Mouse (Mus musculus): ENCODE results near the gene Plekhg6. TPM values are rescaled to one million over a fixed set of nuclear protein-coding genes. Genes with fewer than 3 reads are reported as not detected.
A peak's percentile ranks its signal among the peaks of the same experiment; 100 is the strongest.

The Plekhg6 gene
- polyA plus RNA-seq, 1 experiment from 2014 or later: 0.49 TPM

- Histone ChIP-seq H3K27me3 (ENCODE audit: control insufficient read depth, insufficient read depth, low read depth, low read length) (peaks cover 30% of the 10 kb centered on the region), H3K4me1 (replicated peaks; ENCODE audit: control insufficient read depth, insufficient read depth, low read length) (peaks cover 18% of the 10 kb centered on the region), H3K9ac (ENCODE audit: low read length) (no peak overlapping the region), H3K27ac (ENCODE audit: low read length) (no peak overlapping the region), H3K4me3 (ENCODE audit: low read length) (no peak overlapping the region), H3K36me3 (ENCODE audit: control insufficient read depth, insufficient read depth, low read length) (no peaks in the 10 kb centered on the region), H3K9me3 (ENCODE audit: control insufficient read depth, low read length) (no peaks in the 10 kb centered on the region), H3K4me2 (ENCODE audit: low read depth, low read length) (no peak overlapping the region)
- 56% methylated on average over 6 of the region's 6 CpGs for WGBS
- no peak for ATAC-seq (ENCODE audit: low read depth)
Measured at GRCm38 (mm10) chr6:125377042-125377441, 3.6 kb downstream of the Plekhg6 start.

GRCm38 (mm10) chr6:125367758-125368371 is 12.7 kb downstream of the Plekhg6 start:
- H3K9ac ChIP-seq (ENCODE audit: low read length): no peak overlapping the region
- no peak overlapping the region for H3K4me3 ChIP-seq (ENCODE audit: low read length)
- ATAC-seq (ENCODE audit: low read depth): peak; percentile 61
- H3K36me3 ChIP-seq (ENCODE audit: control insufficient read depth, insufficient read depth, low read length): no peaks in the 10 kb centered on the region
- H3K4me2 ChIP-seq (ENCODE audit: low read depth, low read length): no peak overlapping the region
- WGBS: 36% methylated on average over 4 of the region's 4 CpGs
- H3K9me3 ChIP-seq (ENCODE audit: control insufficient read depth, low read length): no peaks in the 10 kb centered on the region
- 0 out of 2 replicates have a peak, but pooled peaks cover 5% of the 10 kb centered on the region for H3K4me1 ChIP-seq (replicated peaks; ENCODE audit: control insufficient read depth, insufficient read depth, low read length)
- H3K27ac ChIP-seq (ENCODE audit: low read length): peak overlapping the region; percentile 67
- no peaks in the 10 kb centered on the region for H3K27me3 ChIP-seq (ENCODE audit: control insufficient read depth, insufficient read depth, low read depth, low read length)

- no peaks in the 10 kb centered on the region for H3K27me3 ChIP-seq (ENCODE audit: control insufficient read depth, insufficient read depth, low read depth, low read length)
- ATAC-seq (ENCODE audit: low read depth): no peak
- H3K9me3 ChIP-seq (ENCODE audit: control insufficient read depth, low read length): no peaks in the 10 kb centered on the region
- 0 out of 2 replicates have a peak, but pooled peaks cover 8% of the 10 kb centered on the region for H3K4me1 ChIP-seq (replicated peaks; ENCODE audit: control insufficient read depth, insufficient read depth, low read length)
- H3K27ac ChIP-seq (ENCODE audit: low read length): no peak overlapping the region
- no peak overlapping the region for H3K9ac ChIP-seq (ENCODE audit: low read length)
- H3K4me2 ChIP-seq (ENCODE audit: low read depth, low read length): no peak overlapping the region
- no peak overlapping the region for H3K4me3 ChIP-seq (ENCODE audit: low read length)
- peaks cover 9% of the 10 kb centered on the region for H3K36me3 ChIP-seq (ENCODE audit: control insufficient read depth, insufficient read depth, low read length)
- 83% methylated on average over 1 of the region's 1 CpGs for WGBS
Measured at GRCm38 (mm10) chr6:125366133-125366532, 14.5 kb downstream of the Plekhg6 start.

- Histone ChIP-seq H3K4me2 (ENCODE audit: low read depth, low read length) (no peak overlapping the region), H3K9ac (ENCODE audit: low read length) (no peak overlapping the region), H3K9me3 (ENCODE audit: control insufficient read depth, low read length) (no peaks in the 10 kb centered on the region), H3K27me3 (ENCODE audit: control insufficient read depth, insufficient read depth, low read depth, low read length) (no peaks in the 10 kb centered on the region), H3K4me3 (ENCODE audit: low read length) (no peak overlapping the region), H3K27ac (ENCODE audit: low read length) (no peak overlapping the region), H3K4me1 (replicated peaks; ENCODE audit: control insufficient read depth, insufficient read depth, low read length) (0 out of 2 replicates have a peak, but pooled peaks cover 8% of the 10 kb centered on the region), H3K36me3 (ENCODE audit: control insufficient read depth, insufficient read depth, low read length) (peaks cover 15% of the 10 kb centered on the region)
- ATAC-seq (ENCODE audit: low read depth): no peak
- 75% methylated on average over 5 of the region's 5 CpGs for WGBS
Measured at GRCm38 (mm10) chr6:125365522-125365921, 15.1 kb downstream of the Plekhg6 start.

GRCm38 (mm10) chr6:125364448-125364847 is 16.1 kb downstream of the Plekhg6 start:
- H3K4me3 ChIP-seq (ENCODE audit: low read length): no peak overlapping the region

GRCm38 (mm10) chr6:125363451-125364242 is 16.9 kb downstream of the Plekhg6 start:
- H3K9me3 ChIP-seq (ENCODE audit: control insufficient read depth, low read length): no peaks in the 10 kb centered on the region
- no peak overlapping the region for H3K4me3 ChIP-seq (ENCODE audit: low read length)
- WGBS: 34% methylated on average over 23 of the region's 23 CpGs
- H3K4me2 ChIP-seq (ENCODE audit: low read depth, low read length): no peak overlapping the region
- H3K27me3 ChIP-seq (ENCODE audit: control insufficient read depth, insufficient read depth, low read depth, low read length): no peaks in the 10 kb centered on the region
- H3K27ac ChIP-seq (ENCODE audit: low read length): no peak overlapping the region
- peaks cover 28% of the 10 kb centered on the region for H3K36me3 ChIP-seq (ENCODE audit: control insufficient read depth, insufficient read depth, low read length)
- ATAC-seq (ENCODE audit: low read depth): no peak
- H3K9ac ChIP-seq (ENCODE audit: low read length): no peak overlapping the region
- 0 out of 2 replicates have a peak, but pooled peaks cover 8% of the 10 kb centered on the region for H3K4me1 ChIP-seq (replicated peaks; ENCODE audit: control insufficient read depth, insufficient read depth, low read length)

More at GRCm38 (mm10) chr6:125364448-125364847, 16.1 kb downstream of the Plekhg6 start:
- Histone ChIP-seq H3K27ac (ENCODE audit: low read length) (no peak overlapping the region), H3K9ac (ENCODE audit: low read length) (no peak overlapping the region), H3K4me2 (ENCODE audit: low read depth, low read length) (no peak overlapping the region), H3K36me3 (ENCODE audit: control insufficient read depth, insufficient read depth, low read length) (peaks cover 26% of the 10 kb centered on the region), H3K9me3 (ENCODE audit: control insufficient read depth, low read length) (no peaks in the 10 kb centered on the region), H3K4me1 (replicated peaks; ENCODE audit: control insufficient read depth, insufficient read depth, low read length) (0 out of 2 replicates have a peak, but pooled peaks cover 8% of the 10 kb centered on the region), H3K27me3 (ENCODE audit: control insufficient read depth, insufficient read depth, low read depth, low read length) (no peaks in the 10 kb centered on the region)
- peak; percentile 27; the same call in 1 of the 2 replicates for ATAC-seq (ENCODE audit: low read depth)
- WGBS: 13% methylated on average over 8 of the region's 8 CpGs

GRCm38 (mm10) chr6:125363021-125363420 is 17.6 kb downstream of the Plekhg6 start:
- no peak for ATAC-seq (ENCODE audit: low read depth)

GRCm38 (mm10) chr6:125361467-125362291 is 18.9 kb downstream of the Plekhg6 start:
- Histone ChIP-seq H3K4me2 (ENCODE audit: low read depth, low read length) (no peak overlapping the region), H3K27ac (ENCODE audit: low read length) (no peak overlapping the region), H3K4me3 (ENCODE audit: low read length) (no peak overlapping the region), H3K9ac (ENCODE audit: low read length) (no peak overlapping the region), H3K4me1 (replicated peaks; ENCODE audit: control insufficient read depth, insufficient read depth, low read length) (0 out of 2 replicates have a peak, but pooled peaks cover 8% of the 10 kb centered on the region), H3K9me3 (ENCODE audit: control insufficient read depth, low read length) (no peaks in the 10 kb centered on the region), H3K36me3 (ENCODE audit: control insufficient read depth, insufficient read depth, low read length) (peaks cover 44% of the 10 kb centered on the region), H3K27me3 (ENCODE audit: control insufficient read depth, insufficient read depth, low read depth, low read length) (no peaks in the 10 kb centered on the region)
- WGBS: 42% methylated on average over 38 of the region's 38 CpGs
- peak; percentile 21; the same call in 1 of the 2 replicates for ATAC-seq (ENCODE audit: low read depth)

More at GRCm38 (mm10) chr6:125363021-125363420, 17.6 kb downstream of the Plekhg6 start:
- H3K9me3 ChIP-seq (ENCODE audit: control insufficient read depth, low read length): no peaks in the 10 kb centered on the region
- peaks cover 34% of the 10 kb centered on the region for H3K36me3 ChIP-seq (ENCODE audit: control insufficient read depth, insufficient read depth, low read length)
- 43% methylated on average over 15 of the region's 15 CpGs for WGBS
- 0 out of 2 replicates have a peak, but pooled peaks cover 8% of the 10 kb centered on the region for H3K4me1 ChIP-seq (replicated peaks; ENCODE audit: control insufficient read depth, insufficient read depth, low read length)
- no peaks in the 10 kb centered on the region for H3K27me3 ChIP-seq (ENCODE audit: control insufficient read depth, insufficient read depth, low read depth, low read length)
- H3K4me2 ChIP-seq (ENCODE audit: low read depth, low read length): no peak overlapping the region
- no peak overlapping the region for H3K27ac ChIP-seq (ENCODE audit: low read length)
- H3K9ac ChIP-seq (ENCODE audit: low read length): no peak overlapping the region
- no peak overlapping the region for H3K4me3 ChIP-seq (ENCODE audit: low read length)

All from lung, embryonic 16.5 days (tissue).